Mouse (Mus musculus) 416B (cell line): ENCODE measurements around the gene Gm20388.
"Not testable (repeated sequence)": the region's sequence is repeated elsewhere in the genome, so short reads cannot be mapped to it uniquely, and the experiment has no call there.

Experiments
- DNase-seq: peaks from one replicate; pipeline ENCODE4 v3.0.0; 2011; ENCODE audit warnings: low read depth

Gm20388 gene

GRCm38 (mm10) chr8:122301081-122301480 lies 2390.4 kb downstream of the Gm20388 start:
- DNase-seq = no peak

- no peak for DNase-seq
Measured at GRCm38 (mm10) chr8:122301866-122302265, 2391.2 kb downstream of the Gm20388 start.

- DNase-seq = no peak
Measured at GRCm38 (mm10) chr8:122303451-122303850, 2392.8 kb downstream of the Gm20388 start.

GRCm38 (mm10) chr8:122304058-122304457 lies 2393.4 kb downstream of the Gm20388 start:
- DNase-seq = peak; percentile 85

- DNase-seq = no peak
Measured at GRCm38 (mm10) chr8:122306660-122307399, 2396.2 kb downstream of the Gm20388 start.

GRCm38 (mm10) chr8:122307836-122308235 lies 2397.2 kb downstream of the Gm20388 start:
- no peak for DNase-seq

- peak; percentile 93 for DNase-seq
Measured at GRCm38 (mm10) chr8:122309272-122309671, 2398.6 kb downstream of the Gm20388 start.

- no peak for DNase-seq
Measured at GRCm38 (mm10) chr8:122311115-122311514, 2400.5 kb downstream of the Gm20388 start.

- DNase-seq = no peak
Measured at GRCm38 (mm10) chr8:122312553-122312952, 2401.9 kb downstream of the Gm20388 start.

- DNase-seq = peak; percentile 73
Measured at GRCm38 (mm10) chr8:122313310-122313709, 2402.7 kb downstream of the Gm20388 start.

GRCm38 (mm10) chr8:122314899-122315496 lies 2404.4 kb downstream of the Gm20388 start:
- DNase-seq = peak; percentile 92

GRCm38 (mm10) chr8:122316402-122316801 lies 2405.8 kb downstream of the Gm20388 start:
- no peak for DNase-seq

- peak; percentile 92 for DNase-seq
Measured at GRCm38 (mm10) chr8:122317918-122318475, 2407.4 kb downstream of the Gm20388 start.

GRCm38 (mm10) chr8:122319045-122319707 lies 2408.5 kb downstream of the Gm20388 start:
- DNase-seq = no peak

GRCm38 (mm10) chr8:122319708-122320075 lies 2409.1 kb downstream of the Gm20388 start:
- no peak for DNase-seq

GRCm38 (mm10) chr8:122320541-122320940 lies 2409.9 kb downstream of the Gm20388 start:
- DNase-seq = no peak

GRCm38 (mm10) chr8:122321455-122321921 lies 2410.8 kb downstream of the Gm20388 start:
- no peak for DNase-seq

GRCm38 (mm10) chr8:122322126-122322525 lies 2411.5 kb downstream of the Gm20388 start:
- DNase-seq = no peak

GRCm38 (mm10) chr8:122322792-122323191 lies 2412.2 kb downstream of the Gm20388 start:
- DNase-seq = peak; percentile 83

- DNase-seq = not testable (repeated sequence)
Measured at GRCm38 (mm10) chr8:122323951-122324402, 2413.3 kb downstream of the Gm20388 start.

- DNase-seq = no peak
Measured at GRCm38 (mm10) chr8:122325196-122325595, 2414.6 kb downstream of the Gm20388 start.

GRCm38 (mm10) chr8:122326114-122326542 lies 2415.5 kb downstream of the Gm20388 start:
- DNase-seq = no peak
